Mouse (Mus musculus) mature B cell (primary cell): ENCODE measurements around the gene Cd2bp2.
"Not testable (repeated sequence)": the region's sequence is repeated elsewhere in the genome, so short reads cannot be mapped to it uniquely, and the experiment has no call there.

Experiments used
- in situ Hi-C: fragments of 300-500 bp; cut with MboI; formaldehyde crosslinking; loops from 2 replicates; pipeline ENCODE4 v1.14.3; 2019

Cd2bp2 gene

DNA sequence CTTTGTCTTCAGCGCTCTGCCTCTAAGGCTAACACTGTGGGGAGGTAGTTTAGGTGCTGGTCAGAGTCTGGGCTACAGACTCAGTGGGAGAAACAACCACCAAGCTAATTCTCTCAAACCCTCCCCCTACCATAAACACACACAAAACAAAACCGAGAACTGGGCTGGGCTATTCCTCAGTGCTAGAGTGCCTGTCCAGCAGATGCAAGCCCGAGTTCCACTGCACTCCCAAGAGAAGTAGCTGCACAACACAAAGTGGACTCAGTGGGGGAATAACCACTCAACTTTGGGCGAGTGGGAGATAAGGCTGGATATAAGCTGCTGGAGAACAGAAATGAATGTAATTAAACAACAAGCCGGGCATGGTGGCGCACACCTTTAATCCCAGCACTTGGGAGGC is 5.2 kb downstream of the Cd2bp2 start:
- in situ Hi-C loops: no loop called here

DNA sequence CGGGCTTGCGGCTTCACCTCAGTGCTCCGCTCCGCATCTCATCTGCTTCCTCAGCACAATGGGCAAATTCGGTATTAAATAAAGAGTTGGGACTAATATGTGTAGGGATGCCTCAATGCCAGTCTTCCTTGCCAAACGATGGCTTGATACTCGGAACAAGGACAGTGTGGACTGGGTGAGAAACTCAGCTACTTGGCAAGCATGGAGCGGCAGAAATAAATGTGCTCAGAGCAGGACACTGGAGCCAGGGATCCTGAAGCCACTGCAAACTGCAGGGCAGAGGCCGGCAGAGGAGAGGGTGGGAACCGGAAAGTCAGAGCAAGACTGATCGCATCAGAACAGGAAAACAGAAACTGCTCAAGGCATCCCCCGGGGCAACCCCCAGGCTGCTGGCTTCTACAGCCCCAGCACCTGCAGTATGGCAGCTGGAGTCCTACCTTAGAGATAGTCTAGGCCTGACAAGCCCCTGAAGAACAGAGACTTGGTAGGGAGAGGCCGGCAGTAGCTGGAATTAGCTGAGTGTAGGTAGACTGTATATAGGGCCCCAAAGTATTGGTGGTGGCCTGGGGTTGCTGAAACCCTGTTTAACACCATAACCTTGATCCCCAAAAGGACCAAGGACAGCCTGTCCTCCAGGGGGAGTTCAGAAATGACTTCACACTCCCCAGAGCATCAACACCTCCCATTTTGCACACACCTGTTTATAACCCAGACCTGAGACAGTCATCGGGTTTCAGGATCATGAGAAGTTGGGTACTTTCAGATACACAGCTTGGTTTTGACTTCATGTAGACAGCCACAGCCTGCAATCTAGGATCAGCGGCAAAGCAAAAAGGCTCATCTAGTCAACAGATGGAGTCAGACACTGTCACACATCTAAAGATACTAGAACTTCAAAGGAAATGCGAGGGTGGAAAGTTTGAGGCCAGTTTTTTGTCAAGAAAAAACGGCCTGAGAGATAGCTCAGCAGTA is 7.3 kb downstream of the Cd2bp2 start:
- in situ Hi-C loops: no loop called here

DNA sequence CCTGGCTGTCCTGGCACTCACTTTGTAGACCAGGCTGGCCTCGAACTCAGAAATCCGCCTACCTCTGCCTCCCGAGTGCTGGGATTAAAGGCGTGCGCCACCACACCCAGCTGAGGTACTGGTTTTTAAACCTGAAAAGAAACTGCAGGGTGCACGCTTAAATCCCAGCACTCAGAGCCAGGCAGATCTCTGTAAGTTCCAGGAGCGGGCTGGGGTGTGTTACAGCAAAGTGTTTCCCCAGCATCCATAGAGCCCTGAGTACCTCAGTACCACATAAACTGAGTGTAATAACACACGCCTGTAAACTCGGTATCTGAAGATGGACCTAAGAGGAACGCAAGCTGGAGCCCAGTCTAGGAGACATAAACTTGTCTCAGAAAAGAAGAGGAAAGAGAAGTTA is 8.5 kb downstream of the Cd2bp2 start:
- in situ Hi-C loops: no loop called here

DNA sequence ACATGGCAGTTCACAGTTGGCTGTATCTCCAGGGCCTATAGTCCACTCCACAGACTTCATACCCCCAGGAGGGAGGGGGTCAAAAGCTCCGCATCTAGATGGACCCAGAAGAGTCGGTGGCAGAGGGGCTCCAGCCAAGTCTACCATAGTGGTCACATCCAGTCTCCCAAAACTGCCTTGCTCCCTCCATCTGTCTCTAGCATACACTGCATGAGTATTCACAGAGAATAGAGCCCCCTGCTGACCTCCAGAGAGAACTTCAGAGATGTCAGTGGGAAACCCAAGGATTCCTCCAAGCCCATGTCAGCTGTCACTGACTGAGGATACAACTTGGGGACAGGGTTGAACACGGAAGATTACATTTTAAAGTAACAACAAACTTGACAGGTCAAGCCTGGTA is 10.2 kb downstream of the Cd2bp2 start:
- in situ Hi-C loops: no loop called here

DNA sequence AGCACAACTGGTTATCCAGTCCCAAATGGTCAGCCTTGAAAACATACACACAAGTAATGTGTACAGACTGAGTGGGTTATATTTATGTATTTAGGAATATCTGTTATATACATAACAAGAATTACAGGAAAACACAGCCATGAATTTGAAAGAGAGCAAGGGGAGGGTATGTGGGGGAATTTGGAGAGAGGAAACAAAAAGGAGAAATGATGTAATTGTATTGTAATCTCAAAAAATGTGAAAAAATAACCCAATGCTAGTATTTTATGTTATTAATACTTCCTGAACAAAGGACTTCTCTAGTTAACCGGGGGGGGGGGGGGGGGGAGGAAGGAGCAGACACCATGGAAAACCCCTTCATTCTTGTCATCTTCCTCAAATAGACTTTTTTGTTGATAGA is 11.1 kb downstream of the Cd2bp2 start:
- in situ Hi-C loops: no loop called here

DNA sequence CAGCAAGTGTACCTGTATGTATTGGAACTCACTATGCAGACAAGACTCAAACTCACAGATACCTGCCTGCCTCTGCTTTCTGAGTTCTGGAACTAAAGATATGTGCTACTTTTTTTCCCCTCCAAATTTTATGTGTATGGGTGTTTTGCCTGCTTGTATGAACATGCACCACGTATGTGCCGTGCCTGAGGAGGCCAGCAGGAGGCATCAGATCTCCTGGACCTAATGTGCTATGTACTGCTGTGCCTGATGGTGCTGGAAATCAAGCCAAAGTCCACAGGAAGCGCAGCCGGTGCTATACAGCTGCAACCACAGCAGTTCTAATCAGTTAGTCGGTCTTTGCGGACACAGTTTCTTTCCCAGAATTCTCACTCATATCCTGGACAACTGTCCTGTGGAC is 12.0 kb downstream of the Cd2bp2 start:
- in situ Hi-C loops: no loop called here

DNA sequence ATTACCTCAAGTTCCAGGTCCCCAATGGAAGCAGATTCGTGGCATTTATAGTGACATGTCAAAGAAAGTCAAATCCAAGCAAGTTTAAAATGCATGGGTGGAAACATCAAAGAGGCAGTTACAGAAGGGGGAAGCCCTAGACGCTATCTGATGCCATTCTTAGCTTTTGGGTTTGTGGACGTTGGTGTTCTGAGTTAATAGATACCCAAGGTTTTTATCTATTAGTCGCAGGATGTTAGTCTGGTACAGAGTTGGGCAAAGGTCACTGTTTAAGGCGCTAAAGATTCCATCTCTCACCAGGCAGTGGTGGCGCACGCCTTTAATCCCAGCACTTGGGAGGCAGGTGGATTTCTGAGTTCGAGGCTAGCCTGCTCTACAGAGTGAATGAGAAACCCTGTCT is 12.5 kb downstream of the Cd2bp2 start:
- in situ Hi-C loops: no loop called here

DNA sequence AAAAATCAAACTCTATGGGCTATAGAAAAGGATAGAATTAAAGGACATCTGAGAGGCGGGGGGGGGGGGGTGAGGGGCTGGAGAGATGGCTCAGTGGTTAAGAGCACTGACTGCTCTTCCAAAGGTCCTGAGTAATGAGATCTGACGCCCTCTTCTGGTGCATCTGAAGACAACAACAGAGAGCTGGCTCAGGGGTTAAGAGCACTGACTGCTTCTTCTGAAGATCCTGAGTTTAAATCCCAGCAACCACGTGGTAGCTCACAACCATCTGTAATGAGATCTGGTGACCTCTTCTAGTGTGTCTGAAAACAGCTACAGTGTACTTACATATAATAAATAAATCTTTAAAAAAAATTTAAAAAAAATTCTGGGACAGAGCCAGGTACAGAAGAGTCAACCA is 14.1 kb downstream of the Cd2bp2 start:
- in situ Hi-C loops: not testable (repeated sequence)

DNA sequence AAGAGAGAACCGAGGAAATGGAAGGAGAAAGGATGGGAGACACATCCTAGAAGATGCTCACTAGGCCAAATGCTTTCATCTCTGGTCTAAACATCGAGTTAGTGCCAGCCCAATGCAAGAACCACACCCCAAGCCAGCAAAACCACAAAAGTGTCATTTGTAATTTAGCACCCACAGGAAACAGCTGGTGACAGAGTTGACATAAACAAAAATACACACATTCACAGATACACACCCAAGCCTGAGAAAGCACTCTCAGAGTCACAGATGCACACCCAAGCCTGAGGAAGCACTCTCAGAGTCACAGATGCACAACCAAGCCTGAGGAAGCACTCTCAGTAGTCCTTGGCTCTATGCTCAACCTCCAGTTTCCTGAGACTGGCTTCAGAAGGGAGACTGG is 15.1 kb downstream of the Cd2bp2 start:
- in situ Hi-C loops: no loop called here

DNA sequence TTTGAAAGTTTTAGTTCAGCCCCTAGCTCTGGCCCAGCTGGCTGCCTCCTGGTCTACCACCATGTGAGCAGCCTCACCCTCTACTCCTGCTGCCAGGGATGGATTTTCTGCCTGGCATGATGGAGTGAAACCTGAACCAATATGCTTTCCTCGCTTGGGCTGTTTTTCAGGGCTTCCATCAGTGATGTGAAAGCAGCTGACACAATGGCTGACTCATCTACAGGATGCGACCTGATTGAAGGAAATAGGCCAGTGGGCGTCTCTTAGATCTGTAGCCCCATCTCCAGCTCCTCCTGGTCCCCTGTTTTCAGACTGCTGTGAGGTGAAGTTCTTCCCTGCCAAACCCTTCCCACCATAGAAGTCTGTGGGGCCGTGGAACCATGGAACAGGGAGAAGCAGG is 18.9 kb downstream of the Cd2bp2 start:
- in situ Hi-C loops: no loop called here

DNA sequence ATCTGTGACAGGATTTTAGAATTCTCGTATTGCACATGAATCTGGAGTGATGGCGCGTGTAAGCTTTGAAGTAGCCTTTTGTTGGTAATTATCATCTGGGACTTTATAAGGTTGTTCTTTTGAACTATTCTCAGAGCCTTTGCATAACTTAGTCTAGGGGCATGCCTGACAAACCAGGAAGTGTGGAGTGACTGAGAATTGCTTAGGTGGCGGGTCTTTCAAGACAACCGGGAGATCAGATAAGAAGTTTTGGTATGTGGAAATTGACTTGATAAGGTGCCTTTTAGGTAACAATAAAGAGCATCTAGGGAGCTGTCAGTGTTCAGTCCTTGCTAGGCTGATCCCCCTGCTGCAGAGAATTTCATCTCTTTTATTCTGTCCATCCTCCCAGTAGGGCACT is 29.3 kb downstream of the Cd2bp2 start:
- in situ Hi-C loops: no loop called here

DNA sequence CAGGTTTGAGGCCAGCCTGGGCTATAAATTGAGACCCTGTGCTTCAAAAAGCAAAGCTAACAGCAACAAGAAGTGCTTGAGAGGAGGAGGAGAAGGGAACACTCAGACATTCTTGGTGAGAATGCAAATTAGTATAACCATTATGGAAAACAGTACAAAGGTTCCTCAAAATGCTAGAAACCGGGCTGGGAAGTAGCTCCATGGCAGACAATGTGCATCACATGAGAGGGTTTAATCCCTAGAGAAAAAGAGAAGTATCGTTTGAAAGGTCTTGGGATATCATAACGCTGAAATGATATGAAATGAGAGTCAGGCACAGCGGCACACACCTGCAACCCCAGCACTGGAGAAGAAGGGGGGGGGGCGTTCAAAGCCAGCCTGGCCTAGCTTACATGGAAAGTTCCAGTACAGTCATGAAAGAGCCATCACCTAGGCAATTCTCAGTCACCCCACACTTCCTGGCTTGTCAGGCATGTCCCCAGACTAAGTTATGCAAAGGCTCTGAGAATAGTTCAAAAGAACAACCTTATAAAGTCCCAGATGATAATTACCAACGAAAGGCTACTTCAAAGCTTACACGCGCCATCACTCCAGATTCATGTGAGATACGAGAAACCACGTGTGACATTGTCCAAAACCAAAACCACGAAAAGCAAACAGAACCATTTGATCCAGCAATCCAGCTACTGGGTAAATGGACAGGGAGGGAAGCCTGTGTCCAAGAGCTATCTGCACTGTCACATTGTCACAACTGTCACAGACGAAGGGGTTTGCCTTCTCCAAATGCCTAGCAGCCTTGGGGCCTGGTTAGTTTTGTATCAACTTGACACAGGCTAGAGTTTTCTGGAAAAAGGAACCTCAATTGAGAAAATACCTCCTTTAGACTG is 30.0 kb downstream of the Cd2bp2 start:
- in situ Hi-C loops: no loop called here

DNA sequence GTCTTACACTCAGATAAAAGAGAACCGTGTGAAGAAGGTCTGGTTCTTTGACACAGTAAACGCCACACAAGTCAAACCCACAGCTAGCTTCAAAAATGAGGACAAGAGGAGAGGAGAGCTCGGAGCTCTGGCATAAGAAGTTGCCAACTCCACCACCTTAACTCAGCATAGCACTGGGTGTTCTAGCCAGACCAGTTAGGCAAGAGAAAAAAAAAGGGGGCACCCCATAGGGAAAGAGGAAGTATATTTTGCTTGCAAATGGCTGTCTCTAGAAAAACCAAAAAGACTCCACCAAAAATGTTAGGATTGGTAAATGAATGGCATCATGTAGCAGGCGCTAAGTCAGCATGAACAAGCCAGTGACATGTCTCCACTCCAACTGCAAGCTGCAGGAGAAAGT is 31.8 kb downstream of the Cd2bp2 start:
- in situ Hi-C loops: no loop called here

DNA sequence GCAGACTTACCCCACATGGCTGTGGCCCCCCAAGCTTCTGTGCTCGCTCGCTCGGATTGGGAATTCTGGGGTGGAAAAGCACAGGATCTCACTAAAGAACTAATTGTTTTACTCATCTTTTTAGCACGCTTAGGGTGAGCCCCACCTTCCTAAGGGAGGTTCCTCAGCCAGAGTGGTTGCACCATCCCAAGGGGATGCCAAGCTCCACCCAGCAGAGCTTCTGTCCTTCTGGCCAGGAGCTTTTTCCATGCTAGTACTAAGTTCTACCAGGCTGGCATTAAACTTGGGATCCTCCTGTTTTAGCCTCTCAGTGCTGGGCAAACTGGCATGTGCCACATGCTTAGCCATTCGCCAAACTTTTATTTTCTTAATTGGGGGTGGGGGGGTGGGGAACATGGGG is 33.3 kb downstream of the Cd2bp2 start:
- in situ Hi-C loops: no loop called here

DNA sequence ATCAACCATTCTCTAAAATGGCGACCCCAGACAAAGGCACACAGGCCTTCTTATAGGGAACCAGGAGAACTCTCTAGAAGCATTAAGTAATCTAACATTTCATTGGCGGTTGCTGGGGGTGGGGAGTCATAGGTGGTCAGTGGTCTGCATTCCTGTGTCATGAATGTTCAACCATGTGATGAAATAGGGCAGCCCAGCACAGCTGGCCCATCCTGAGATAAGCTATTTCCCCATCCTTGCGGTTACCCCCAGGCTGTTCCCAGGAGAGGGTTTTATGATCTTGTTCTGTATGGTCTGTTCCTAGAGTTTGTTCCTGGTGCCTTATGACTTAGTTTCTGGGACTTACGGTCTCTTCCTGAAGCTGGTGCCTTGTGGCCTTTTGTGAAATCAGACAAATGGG is 38.3 kb downstream of the Cd2bp2 start:
- in situ Hi-C loops: no loop called here

DNA sequence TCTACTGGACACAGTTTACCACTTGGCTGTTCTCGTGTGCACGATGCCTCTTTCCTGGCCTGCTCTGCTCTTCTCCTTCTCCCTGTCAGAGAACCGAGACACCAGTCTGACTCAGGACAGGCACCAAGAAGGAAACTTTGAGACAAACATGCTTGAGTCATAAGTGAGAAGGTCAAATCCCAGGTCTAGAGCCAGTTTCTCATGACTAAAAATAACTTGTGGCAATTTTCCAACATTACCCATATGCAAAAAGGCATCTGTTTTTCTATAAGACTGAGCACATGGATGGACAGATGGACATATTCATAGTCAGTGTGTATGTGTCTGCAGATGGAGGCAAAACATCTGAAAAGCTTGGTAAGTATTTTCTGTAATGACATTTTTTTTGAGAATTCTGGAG is 42.4 kb downstream of the Cd2bp2 start:
- in situ Hi-C loops: no loop called here

DNA sequence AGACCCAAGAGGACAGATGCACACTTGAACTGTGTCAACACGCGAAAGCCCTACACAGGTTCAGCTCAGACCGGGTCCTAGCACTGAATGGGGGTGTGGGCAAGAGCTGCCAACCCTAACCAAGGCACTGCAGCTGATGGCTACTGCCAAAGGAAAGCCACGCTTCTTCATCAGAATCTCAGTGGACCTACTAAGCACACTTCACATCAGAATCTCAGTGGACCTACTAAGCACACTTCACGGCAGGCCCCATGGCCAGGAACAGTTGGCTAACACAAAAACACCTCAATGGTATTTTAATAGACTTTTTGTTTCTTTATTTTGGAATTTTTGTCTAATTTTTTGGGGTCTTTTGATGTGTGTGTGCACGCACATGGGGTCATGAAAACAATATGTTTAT is 43.4 kb downstream of the Cd2bp2 start:
- in situ Hi-C loops: no loop called here

DNA sequence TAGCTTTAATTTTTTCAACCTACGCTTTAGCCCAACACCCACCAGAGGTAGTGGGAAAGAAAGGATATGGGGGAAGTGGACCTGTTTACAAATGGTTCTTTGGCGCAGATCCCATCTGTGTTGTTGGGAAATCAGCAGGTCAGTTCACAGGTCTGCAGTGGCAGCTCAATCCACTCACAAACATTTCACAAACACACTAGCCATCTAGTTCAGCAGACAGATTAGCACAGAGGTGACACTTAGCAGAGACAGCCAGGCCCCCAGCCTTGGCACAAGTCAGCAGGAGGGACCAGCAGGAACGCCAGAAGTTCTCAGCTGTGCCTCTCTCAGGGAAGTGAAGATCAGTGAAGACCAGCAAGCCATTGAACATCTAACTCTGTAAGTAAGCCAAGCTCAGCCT is 47.9 kb downstream of the Cd2bp2 start:
- in situ Hi-C loops: no loop called here

DNA sequence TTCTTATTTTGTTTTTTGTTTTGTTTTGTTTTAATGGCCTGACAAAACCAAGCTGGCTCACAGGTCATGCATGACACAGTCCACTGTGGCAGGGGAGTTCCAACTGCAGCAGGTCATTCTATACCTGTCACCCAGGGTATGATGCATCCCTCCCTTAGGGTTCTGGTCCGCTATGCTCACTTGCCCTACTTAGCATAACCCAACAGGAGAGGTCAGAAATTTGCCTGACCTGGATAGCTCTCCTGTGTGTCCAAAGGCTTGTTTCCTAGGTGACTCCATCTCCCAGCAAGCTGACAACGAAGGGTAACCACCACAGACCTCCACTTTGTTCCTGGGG is 49.6 kb downstream of the Cd2bp2 start:
- in situ Hi-C loops: no loop called here

DNA sequence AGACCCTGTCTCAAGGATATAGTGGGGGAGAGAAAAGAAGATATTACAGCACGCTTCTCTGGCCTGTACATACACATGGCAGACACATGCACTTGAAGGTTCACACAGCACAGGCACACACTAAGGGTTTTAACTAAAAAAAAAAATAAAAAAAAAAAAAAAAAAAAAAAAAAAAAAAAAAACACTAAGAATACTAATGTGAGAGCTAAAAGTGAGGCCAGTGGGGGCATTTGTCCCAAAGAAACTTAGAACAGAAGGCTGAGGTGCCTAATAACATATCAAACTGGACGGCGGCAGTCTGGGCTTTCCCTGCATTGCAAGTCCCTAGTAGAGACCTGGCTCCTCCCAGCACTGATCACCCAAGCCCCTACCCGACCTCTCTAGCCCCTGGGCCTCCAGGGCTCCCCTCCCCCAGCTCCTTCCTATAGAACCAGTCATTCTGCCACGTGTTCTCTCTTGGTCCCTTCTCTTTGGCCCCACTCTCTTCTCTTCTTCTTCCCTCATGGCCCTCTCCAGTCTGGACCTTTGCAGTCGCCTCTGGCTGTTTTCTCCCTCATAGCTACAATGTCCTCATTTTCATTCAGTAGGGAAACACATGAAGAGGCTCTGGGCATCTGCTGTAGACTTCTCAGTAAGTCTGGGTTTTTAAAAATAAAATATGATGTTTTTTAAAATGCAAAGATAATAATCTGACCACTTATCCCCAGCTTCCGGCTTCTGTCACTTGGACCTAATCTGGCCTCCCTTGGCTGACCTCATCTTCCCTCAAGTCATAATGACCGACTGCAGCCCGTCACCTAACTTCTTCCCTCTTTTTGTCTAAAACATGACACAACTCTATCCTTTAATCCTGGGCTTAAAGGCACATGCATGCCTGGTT is 50.2 kb downstream of the Cd2bp2 start:
- in situ Hi-C loops: no loop called here

DNA sequence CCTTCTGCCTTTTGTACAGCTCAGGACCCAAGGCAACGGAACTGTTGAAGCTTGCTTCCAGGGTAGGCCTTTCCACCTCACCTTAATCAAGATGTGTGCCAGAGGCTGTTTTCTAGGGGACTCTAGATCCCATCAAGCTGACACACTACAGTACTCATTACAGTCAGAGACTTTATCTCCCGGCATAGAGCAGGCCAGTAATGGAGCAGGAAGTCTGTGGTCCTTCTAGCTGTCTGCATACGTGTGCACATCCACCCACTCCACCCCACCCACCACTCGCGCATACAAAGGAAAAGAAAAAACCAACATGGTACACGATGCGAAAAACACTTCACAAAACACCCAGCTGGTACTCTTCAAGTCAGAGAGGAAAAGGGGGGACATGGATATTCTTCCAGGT is 51.4 kb downstream of the Cd2bp2 start:
- in situ Hi-C loops: no loop called here

DNA sequence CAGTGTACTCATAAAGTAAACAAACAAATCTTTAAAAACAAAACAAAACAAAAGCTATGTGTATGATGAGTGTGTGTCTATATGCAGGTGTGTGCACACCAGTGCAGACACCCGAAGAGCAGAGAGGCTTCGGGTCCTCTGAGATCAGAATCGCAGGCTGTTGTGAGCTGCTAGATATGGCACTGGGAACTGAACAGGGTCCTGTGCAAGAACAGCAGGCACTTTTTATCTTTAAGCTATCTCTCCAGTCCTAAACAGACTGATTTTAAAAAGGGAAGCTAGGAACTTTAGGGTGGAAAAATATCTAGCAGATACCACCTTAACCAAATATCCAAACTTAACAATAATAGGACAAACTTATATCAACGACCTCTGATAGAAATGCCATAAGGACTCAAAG is 53.2 kb downstream of the Cd2bp2 start:
- in situ Hi-C loops: no loop called here
